Mouse (Mus musculus) MEL (cell line): ENCODE data around the gene Rassf3.

Experiments
- CTCF ChIP-seq, 3 experiments: IDR thresholded peaks in 2 of 3; conservative IDR thresholded peaks in 1 of 3; 2 replicates each; pipeline ENCODE4 v1.5.1; 2011 to 2012; ENCODE audit warnings: low read length in 3 of 3, low read depth in 2 of 3, mild to moderate bottlenecking in 2 of 3, improper control_type of control experiment in 1 of 3, inconsistent platforms in 1 of 3, mixed read lengths in 1 of 3, moderate library complexity in 1 of 3; ENCODE audit not compliant: control insufficient read depth in 1 of 3, insufficient read depth in 1 of 3, poor library complexity in 1 of 3, severe bottlenecking in 1 of 3
- EP300 ChIP-seq, 2 experiments: IDR thresholded peaks; 2 replicates each; pipeline ENCODE4 v1.6.1; 2011; ENCODE audit warnings: improper control_type of control experiment in 2 of 2, low read length in 2 of 2, low read depth in 1 of 2, mild to moderate bottlenecking in 1 of 2
- POLR2A ChIP-seq, 2 experiments: IDR thresholded peaks; 2 replicates each; pipeline ENCODE4 v1.6.1; 2011 to 2012; ENCODE audit warnings: low read length in 2 of 2, mild to moderate bottlenecking in 2 of 2, control low read depth in 1 of 2, improper control_type of control experiment in 1 of 2, low read depth in 1 of 2, moderate library complexity in 1 of 2; ENCODE audit not compliant: control insufficient read depth in 1 of 2, insufficient read depth in 1 of 2, poor library complexity in 1 of 2
- POLR2AphosphoS2 ChIP-seq: IDR thresholded peaks from 2 replicates; pipeline ENCODE4 v1.6.1; 2011; ENCODE audit warnings: low read length, improper control_type of control experiment
- POLR2AphosphoS5 ChIP-seq: IDR thresholded peaks from 2 replicates; pipeline ENCODE4 v1.6.1; 2012; ENCODE audit warnings: low read depth, borderline replicate concordance, mild to moderate bottlenecking, inconsistent platforms, low read length, moderate library complexity, mixed read lengths
- TAL1 ChIP-seq: IDR thresholded peaks from 2 replicates; pipeline ENCODE4 v1.6.1; 2012; ENCODE audit warnings: mild to moderate bottlenecking, inconsistent platforms, low read length, moderate library complexity, mixed read lengths
- TBP ChIP-seq: IDR thresholded peaks from 2 replicates; pipeline ENCODE4 v1.8.0; 2011; ENCODE audit warnings: low read depth, low read length, improper control_type of control experiment
- ZNF384 ChIP-seq: IDR thresholded peaks from 2 replicates; pipeline ENCODE4 v1.6.1; 2012; ENCODE audit warnings: low read depth, mild to moderate bottlenecking, inconsistent platforms, low read length, improper control_type of control experiment

GRCm38 (mm10) chr10:121367271-121367670 lies 108.9 kb downstream of the Rassf3 start:
- TF ChIP-seq EP300 (IDR thresholded peaks at IDR 0.05; ENCODE audit: low read depth in 1 of 2, low read length in 2 of 2): no peak
- TF ChIP-seq POLR2AphosphoS2: no peak
- TF ChIP-seq POLR2A (IDR thresholded peaks at IDR 0.05; ENCODE audit: control insufficient read depth in 1 of 2, insufficient read depth in 1 of 2, low read depth in 1 of 2, low read length in 2 of 2, poor library complexity in 1 of 2): no peak
- TF ChIP-seq TBP: no peak
- no peak for TF ChIP-seq CTCF (IDR thresholded peaks at IDR 0.05 in 2 of 3, conservative IDR thresholded peaks at IDR 0.05 in 1 of 3; ENCODE audit: control insufficient read depth in 1 of 3, insufficient read depth in 1 of 3, low read depth in 2 of 3, low read length in 3 of 3, poor library complexity in 1 of 3, severe bottlenecking in 1 of 3)
- TF ChIP-seq ZNF384: no peak
- TF ChIP-seq TAL1: no peak
- no peak for TF ChIP-seq POLR2AphosphoS5
